Mouse (Mus musculus) embryonic fibroblast, embryonic 13.5 days (primary cell): ENCODE measurements at regions not wholly inside any gene's neighbourhood (a gene's known extent, or its start where the extent isn't known, plus 50 kb on each side); places are given as distances from the start of the nearest gene placed in this dataset.

Experiments
- H3K27ac ChIP-seq: 2 replicates; pipeline ENCODE4 v1.5.1; 2012; ENCODE audit warnings: low read length, control low read depth, inconsistent platforms; ENCODE audit not compliant: insufficient read depth
- H3K4me1 ChIP-seq: 2 replicates; pipeline ENCODE4 v1.6.1; 2011; ENCODE audit warnings: low read length; ENCODE audit not compliant: control insufficient read depth, insufficient read depth
- H3K4me3 ChIP-seq: 2 replicates; pipeline ENCODE4 v1.5.1; 2011; ENCODE audit warnings: mild to moderate bottlenecking, control low read depth, low read length; ENCODE audit not compliant: insufficient read depth
- CTCF ChIP-seq: IDR thresholded peaks from 2 replicates; pipeline ENCODE4 v1.5.1; 2011; ENCODE audit warnings: mild to moderate bottlenecking, control low read depth, low read length, moderate library complexity, borderline replicate concordance; ENCODE audit not compliant: insufficient read depth
- POLR2A ChIP-seq: IDR thresholded peaks from 2 replicates; pipeline ENCODE4 v1.6.1; 2011; ENCODE audit warnings: low read depth, mild to moderate bottlenecking, control low read depth, low read length, moderate library complexity

DNA sequence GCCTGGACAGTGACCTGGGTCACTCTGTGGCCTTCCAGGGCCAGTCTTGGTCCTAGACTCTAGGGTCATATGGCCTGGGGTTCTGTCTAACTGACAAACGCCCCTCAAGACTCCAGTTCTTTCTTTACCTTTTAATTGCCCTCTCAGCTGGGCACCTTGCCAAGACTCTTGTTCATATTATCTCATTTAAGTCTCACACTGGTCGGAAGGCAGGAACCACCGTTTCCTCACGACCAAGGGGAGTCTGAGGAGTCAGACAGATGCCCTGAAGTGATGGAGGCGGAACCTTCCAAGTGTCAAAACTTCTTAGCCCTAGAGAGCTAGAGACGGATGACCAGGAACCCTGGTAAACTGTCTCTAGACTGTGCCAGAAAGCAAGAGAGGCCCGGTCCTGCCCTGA, 81.7 kb upstream of the 1600014C23Rik start:
- Histone ChIP-seq H3K27ac (no peak overlapping the region), H3K4me1 (no peaks in the 10 kb centered on the region), H3K4me3 (no peak overlapping the region)
- TF ChIP-seq CTCF (no peak), POLR2A (no peak)

DNA sequence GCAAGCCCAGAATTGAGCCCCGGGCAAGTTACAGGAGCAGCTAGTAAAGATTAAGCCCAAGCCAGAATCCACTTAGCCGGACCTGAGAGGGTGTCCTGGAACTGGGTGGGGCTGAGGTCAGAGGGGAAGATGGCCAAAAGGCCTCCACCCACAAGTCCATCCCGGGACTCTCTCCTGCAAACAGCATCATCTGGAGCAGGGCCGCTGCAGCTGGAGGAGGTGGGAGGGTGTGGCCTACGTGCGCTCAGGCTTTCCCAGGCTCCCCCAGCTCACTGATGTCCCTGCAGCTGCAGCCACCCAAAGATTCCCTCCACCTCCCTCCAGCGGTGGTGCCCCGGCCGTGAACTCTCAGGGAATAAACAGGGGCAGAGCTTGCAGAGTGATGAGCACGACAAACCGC, 80.9 kb upstream of the 1600014C23Rik start:
- Histone ChIP-seq H3K27ac (no peak overlapping the region), H3K4me3 (no peak overlapping the region), H3K4me1 (no peaks in the 10 kb centered on the region)
- no peak for TF ChIP-seq CTCF
- TF ChIP-seq POLR2A = no peak

DNA sequence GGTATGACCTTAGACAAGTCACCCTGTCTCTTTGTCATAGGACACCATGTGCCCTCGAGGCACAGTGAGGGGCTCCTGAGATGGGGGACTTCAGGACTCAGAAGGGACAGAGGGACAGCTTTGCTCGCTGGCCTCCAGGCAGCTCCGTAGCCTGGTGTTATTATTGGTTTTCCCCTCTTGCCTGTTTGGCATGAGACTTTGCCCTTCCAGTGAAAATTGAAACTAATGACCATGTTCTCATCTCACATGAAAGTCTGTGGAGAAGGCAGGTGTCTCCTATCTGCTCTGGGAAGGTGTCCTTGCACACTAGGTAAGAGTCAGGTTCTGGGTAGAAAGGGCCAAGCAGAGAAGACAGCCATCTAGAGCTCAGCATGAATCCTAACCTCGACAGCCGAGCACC, 80.3 kb upstream of the 1600014C23Rik start:
- Histone ChIP-seq H3K4me3 (no peak overlapping the region), H3K4me1 (no peaks in the 10 kb centered on the region), H3K27ac (no peak overlapping the region)
- TF ChIP-seq POLR2A (no peak), CTCF (no peak)

DNA sequence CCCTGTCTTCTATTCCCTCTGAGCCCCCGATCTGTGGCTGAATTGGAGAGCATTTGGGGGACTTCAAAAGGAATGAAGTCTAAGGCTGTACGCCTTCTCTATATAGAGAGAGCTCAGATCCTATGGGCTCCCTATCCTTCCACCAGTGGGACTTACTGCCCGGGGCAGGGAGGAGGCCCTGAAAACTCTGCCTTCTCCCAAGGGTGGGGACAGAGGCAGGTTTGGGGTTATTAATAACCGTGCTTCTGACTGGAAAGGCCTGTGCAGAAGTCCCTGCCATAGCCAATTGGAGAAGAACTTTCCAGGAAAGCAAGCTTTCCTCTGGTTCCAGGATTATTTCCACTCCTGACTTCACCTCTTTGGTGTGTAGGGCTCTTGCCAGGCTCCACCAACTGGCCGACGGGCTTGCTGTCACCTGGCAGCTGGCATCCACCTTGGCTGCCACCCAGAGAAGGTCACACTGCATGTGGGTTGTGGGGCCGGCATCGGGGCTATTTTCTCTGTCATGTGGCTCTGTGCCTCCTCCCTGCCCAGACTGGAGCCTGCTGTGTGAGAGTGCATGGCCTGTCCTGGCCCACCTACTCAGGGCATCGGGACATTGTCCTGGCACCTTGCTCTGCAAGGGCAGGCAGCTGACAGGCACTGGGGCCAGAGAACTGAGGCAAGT, 78.8 kb upstream of the 1600014C23Rik start:
- H3K4me3 ChIP-seq = no peak overlapping the region
- no peaks in the 10 kb centered on the region for H3K4me1 ChIP-seq
- TF ChIP-seq CTCF (no peak), POLR2A (no peak)

DNA sequence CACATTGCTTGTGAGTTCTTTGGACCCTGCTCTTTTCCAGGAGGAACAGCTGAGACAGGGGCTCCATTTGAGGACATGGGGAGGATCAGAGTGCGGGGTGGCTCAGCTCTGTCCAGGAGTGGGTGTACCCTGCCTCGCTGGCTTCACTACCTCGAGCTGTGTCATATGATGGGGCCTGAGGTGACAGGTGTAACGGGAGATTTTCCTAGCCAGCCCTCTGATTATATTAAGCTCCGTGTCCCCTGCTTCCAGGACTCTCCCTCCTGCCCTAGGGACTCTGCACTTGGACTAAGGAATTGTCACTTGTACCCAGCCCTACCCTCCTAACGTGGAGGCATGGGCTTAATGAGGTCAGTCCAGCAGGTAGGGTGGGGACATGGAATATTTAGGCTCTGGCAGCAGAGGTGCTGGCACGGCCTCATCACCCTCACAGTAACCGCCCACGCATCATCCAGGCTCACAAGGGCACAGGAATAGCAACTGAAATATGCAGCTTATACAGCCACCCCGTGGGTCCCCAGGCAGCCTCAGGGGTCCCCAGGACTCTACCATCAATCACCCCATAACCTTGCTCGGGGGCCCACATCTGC, 78.1 kb upstream of the 1600014C23Rik start:
- Histone ChIP-seq H3K4me1 (no peaks in the 10 kb centered on the region), H3K27ac (no peak overlapping the region), H3K4me3 (no peak overlapping the region)
- no peak for TF ChIP-seq POLR2A
- TF ChIP-seq CTCF = no peak

More for the DNA sequence above, 78.8 kb upstream of the 1600014C23Rik start:
- no peak overlapping the region for H3K27ac ChIP-seq

DNA sequence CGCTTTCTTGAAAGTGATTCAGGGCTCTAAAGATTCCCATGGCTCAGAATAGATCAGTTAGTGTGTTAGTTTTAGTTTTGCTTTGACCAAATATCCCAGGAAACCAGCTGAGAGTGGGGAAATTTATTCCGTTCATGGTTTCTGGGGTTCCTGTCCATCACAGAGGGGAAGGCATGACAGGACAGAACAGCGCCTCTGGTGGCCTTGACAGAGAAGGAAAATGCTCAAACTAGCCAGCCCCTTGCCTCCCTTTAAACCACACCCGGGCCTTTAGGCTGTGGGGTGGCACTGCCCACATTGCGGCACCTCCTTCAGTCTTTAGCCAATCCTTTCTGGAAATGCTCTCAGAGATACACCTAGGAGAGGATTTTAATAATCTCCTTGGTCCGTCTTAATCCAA, 76.1 kb upstream of the 1600014C23Rik start:
- H3K27ac ChIP-seq = no peak overlapping the region
- H3K4me3 ChIP-seq = no peak overlapping the region
- no peak for TF ChIP-seq POLR2A
- TF ChIP-seq CTCF = no peak; the same call in 1 of the 2 replicates
- H3K4me1 ChIP-seq = no peaks in the 10 kb centered on the region

DNA sequence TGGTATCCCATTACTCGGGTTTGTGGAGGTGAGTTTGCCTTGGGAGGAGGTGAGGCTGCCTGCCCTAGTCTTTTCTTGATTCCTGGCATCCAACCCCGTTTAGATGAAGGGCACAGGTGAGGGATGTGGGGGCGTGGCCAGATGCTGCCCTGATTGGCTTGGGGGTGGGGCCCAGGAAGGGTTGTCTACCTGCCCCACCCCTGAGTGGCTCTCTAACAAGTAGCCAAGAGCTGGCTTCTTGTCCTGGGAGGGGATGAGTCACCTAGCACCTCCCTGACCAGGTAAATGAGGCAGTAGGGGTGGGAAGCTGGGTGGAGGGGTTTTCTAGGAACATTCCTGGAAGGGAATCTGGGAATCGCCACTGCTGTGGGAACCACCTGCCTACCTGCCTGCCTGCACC, 74.7 kb upstream of the 1600014C23Rik start:
- TF ChIP-seq CTCF (no peak), POLR2A (no peak)
- no peak overlapping the region for H3K27ac ChIP-seq
- no peaks in the 10 kb centered on the region for H3K4me1 ChIP-seq
- H3K4me3 ChIP-seq = no peak overlapping the region

DNA sequence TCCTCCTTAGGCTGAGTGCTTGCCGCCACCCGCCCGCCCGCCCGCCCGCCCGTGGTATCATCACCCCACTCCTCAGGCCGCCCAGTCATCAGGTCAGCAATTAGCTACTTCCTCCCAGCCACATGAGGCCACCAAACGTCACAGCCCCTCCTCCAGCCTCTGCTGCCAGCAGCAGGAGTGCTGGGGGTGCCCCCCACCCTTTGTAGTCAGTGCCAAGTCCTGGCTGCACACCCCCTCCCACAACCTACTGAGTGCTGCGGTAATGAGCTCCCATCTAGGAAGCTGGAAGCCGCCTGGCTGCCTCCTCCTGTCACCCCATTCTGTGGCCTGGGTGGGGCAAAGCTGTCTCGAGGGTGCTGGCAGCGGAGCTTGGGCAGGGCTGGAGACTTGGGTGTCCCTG, 73.8 kb upstream of the 1600014C23Rik start:
- H3K4me1 ChIP-seq = no peaks in the 10 kb centered on the region
- no peak for TF ChIP-seq CTCF
- TF ChIP-seq POLR2A = no peak
- no peak overlapping the region for H3K4me3 ChIP-seq
- H3K27ac ChIP-seq = no peak overlapping the region

DNA sequence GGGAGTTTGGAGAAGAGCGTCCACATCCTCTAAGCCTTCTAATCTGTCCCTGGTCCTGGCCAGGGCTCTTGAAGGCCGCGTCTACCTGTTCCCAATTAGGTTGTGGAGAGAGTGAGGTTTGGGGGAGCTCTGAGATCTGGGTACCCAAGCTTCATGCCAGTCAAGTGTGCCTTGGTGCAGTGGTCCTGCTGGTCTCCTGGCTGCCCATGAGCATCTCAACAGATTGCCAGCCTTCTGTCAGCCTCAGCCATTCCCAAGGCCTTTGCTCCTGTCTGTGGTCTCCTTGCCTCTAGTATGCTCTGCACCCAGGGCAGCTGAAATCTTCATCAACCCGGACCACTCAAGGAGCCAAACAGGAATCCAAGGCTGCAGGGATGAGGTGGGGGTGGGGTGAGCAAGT, 73.2 kb upstream of the 1600014C23Rik start:
- H3K27ac ChIP-seq = no peak overlapping the region
- no peak overlapping the region for H3K4me3 ChIP-seq
- TF ChIP-seq POLR2A = no peak
- no peak for TF ChIP-seq CTCF
- H3K4me1 ChIP-seq = no peaks in the 10 kb centered on the region

DNA sequence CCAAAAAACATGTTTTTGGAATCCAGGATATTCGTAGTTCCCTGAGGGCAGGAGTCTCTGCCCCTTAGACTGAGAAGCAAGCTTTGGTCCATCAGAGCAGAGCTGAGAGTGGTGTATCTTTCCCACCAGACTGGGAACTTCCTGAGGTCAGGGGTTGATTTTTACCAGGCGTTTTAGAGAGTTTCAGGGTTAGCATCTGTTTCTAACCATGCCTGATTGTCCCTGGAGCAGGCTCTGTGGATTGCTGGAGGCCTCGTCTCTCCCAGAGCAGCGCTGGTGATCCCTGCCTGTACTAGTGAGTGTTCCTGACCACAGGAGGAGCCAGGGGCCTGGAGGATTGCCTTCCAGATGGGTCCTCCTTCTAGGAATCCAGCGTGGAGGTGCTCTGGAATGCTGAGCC, 72.8 kb upstream of the 1600014C23Rik start:
- no peak for TF ChIP-seq CTCF
- no peak for TF ChIP-seq POLR2A
- Histone ChIP-seq H3K27ac (no peak overlapping the region), H3K4me1 (no peaks in the 10 kb centered on the region), H3K4me3 (no peak overlapping the region)
